Mouse (Mus musculus): Measurements from ENCODE around the gene Tfpi2.

- TF ChIP-seq CTCF (IDR thresholded peaks at IDR 0.05; ENCODE audit: low read depth, low read length) (no peak), GATA1 (IDR thresholded peaks at IDR 0.05; ENCODE audit: borderline replicate concordance, low read length) (no peak), TAL1 (conservative IDR thresholded peaks at IDR 0.05; ENCODE audit: low read depth, low read length) (no peak)
Observed at GRCm38 (mm10) chr6:3998089-3998488, 9.4 kb upstream of the Tfpi2 start.

Data from G1E (cell line).